Mouse (Mus musculus): ENCODE data around the gene Aen. TPM values are rescaled to one million over a fixed set of nuclear protein-coding genes. Genes with fewer than 3 reads are reported as not detected.

The Aen gene
- polyA plus RNA-seq, 1 experiment from 2014 or later, result 54.2 TPM

DNA sequence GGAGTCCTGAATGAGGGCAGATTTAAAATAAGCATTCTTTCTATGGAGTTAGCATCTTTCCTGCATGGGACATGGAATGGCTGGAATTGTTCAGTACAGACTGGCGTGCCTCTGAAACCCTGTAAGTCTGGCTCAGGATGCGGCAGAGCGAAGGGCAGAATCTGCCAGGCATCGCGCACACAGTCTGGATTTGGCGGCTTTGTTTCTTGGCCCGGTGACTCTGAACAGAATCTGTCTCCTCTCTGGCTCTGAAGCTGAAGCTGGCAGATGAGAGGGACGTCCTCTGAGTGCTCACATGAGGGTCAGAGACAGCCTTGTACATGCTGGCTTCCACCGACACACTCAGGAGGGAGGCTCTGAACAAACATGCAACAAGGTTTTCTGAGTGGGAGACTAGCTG lies 30.5 kb downstream of the Aen start:
- Histone ChIP-seq H3K27ac (ENCODE audit: low read depth, low read length) (no peak overlapping the region), H3K36me3 (ENCODE audit: control insufficient read depth, insufficient read depth, low read length) (no peaks in the 10 kb centered on the region), H3K4me3 (ENCODE audit: low read depth, low read length) (no peak overlapping the region), H3K9ac (ENCODE audit: low read length) (no peak overlapping the region), H3K9me3 (ENCODE audit: control insufficient read depth, low read length) (no peaks in the 10 kb centered on the region), H3K27me3 (ENCODE audit: control insufficient read depth, insufficient read depth, low read length) (no peaks in the 10 kb centered on the region), H3K4me2 (ENCODE audit: low read depth, low read length, severe bottlenecking) (no peak overlapping the region), H3K4me1 (replicated peaks; ENCODE audit: control insufficient read depth, insufficient read depth, low read length) (no peaks in the 10 kb centered on the region)
- ATAC-seq (replicated peaks; ENCODE audit: low FRiP score) (no peak), DNase-seq (ENCODE audit: low spot score) (no peak)
- 78% methylated on average over 9 of the region's 9 CpGs for WGBS

DNA sequence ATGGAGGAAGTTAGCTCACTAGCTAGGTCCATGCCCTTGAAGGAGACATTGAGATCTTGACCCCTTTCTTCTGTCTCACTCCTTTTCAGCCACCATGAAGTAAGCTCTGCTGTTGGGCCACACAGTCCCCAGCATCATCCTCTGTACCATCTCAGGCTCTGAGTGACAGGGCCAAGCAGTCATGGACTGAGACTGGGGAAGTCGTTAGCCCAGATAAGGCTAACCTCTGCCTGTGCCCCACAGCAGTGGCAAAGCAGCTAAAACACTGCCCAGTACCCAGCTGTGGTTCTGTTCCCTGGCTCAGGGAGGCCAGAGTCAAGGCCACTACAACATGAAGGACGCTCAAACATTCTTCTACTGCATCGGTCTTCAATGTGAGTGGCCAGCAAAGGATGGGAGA lies 31.6 kb downstream of the Aen start:
- ATAC-seq (replicated peaks; ENCODE audit: low FRiP score), result no peak
- no peak overlapping the region for H3K4me2 ChIP-seq (ENCODE audit: low read depth, low read length, severe bottlenecking)
- H3K27ac ChIP-seq (ENCODE audit: low read depth, low read length), result no peak overlapping the region
- no peak for DNase-seq (ENCODE audit: low spot score)
- H3K9me3 ChIP-seq (ENCODE audit: control insufficient read depth, low read length), result no peaks in the 10 kb centered on the region
- 84% methylated on average over 3 of the region's 3 CpGs for WGBS
- no peaks in the 10 kb centered on the region for H3K27me3 ChIP-seq (ENCODE audit: control insufficient read depth, insufficient read depth, low read length)
- H3K36me3 ChIP-seq (ENCODE audit: control insufficient read depth, insufficient read depth, low read length), result no peaks in the 10 kb centered on the region
- no peak overlapping the region for H3K9ac ChIP-seq (ENCODE audit: low read length)
- H3K4me1 ChIP-seq (replicated peaks; ENCODE audit: control insufficient read depth, insufficient read depth, low read length), result no peaks in the 10 kb centered on the region
- H3K4me3 ChIP-seq (ENCODE audit: low read depth, low read length), result no peak overlapping the region

DNA sequence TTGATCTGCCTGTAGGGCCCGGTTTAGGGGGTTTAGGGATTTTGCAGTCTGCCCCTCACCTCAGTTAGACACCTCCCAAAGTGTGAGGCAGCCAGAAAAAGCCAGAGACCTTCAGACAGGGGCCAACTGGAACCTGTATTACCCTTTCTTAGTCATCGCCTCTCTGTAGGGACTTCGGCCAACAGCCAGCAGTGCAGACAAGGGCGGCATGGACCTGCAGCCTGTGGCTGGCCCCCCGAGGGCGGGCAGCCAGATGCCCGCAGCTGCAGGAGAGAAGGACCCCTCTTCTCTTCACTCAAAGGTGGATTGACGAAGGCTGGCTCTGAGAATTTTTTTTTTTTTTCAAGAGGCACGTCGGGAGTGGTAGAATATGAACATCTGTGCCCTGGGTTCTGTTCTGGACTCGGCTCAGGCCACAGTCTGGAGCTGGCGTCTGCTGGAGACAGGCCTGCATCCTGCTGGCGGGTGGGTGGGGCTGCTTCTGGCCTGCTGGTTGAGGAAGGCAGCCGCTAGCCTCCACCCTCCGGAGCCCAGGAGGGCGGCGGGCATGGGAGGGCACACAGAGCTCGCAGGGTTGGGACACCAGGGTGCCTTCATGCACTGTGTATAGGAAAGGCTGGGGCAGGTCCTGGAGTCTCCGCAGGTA lies 43.4 kb downstream of the Aen start:
- Histone ChIP-seq H3K9ac (ENCODE audit: low read length) (no peak overlapping the region), H3K27ac (ENCODE audit: low read depth, low read length) (no peak overlapping the region), H3K9me3 (ENCODE audit: control insufficient read depth, low read length) (no peaks in the 10 kb centered on the region), H3K27me3 (ENCODE audit: control insufficient read depth, insufficient read depth, low read length) (no peaks in the 10 kb centered on the region), H3K4me3 (ENCODE audit: low read depth, low read length) (no peak overlapping the region), H3K4me2 (ENCODE audit: low read depth, low read length, severe bottlenecking) (no peak overlapping the region), H3K36me3 (ENCODE audit: control insufficient read depth, insufficient read depth, low read length) (no peaks in the 10 kb centered on the region), H3K4me1 (replicated peaks; ENCODE audit: control insufficient read depth, insufficient read depth, low read length) (no peaks in the 10 kb centered on the region)
- no peak for DNase-seq (ENCODE audit: low spot score)
- WGBS, result 64% methylated on average over 19 of the region's 19 CpGs
- no peak for ATAC-seq (replicated peaks; ENCODE audit: low FRiP score)

DNA sequence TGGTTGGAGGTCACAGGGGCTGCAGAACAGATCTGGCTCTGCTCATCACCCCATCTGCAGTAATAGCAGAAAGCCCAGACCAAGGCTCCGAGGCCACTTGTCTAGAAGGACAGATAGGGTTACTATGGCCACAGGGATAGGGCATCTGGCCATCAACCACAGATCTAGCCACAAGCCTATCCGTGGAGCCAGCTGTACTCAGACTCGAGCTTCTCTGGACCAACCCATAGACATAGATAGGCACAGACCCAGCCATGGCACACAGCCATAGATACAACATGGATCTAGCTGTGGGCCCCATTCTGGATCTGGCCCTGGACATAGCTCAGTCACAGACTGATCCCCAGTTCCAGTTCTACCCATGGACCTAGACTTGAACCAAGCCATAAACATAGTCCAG lies 45.3 kb downstream of the Aen start:
- ATAC-seq (replicated peaks; ENCODE audit: low FRiP score), result no peak
- Histone ChIP-seq H3K27ac (ENCODE audit: low read depth, low read length) (no peak overlapping the region), H3K9ac (ENCODE audit: low read length) (no peak overlapping the region), H3K27me3 (ENCODE audit: control insufficient read depth, insufficient read depth, low read length) (no peaks in the 10 kb centered on the region), H3K9me3 (ENCODE audit: control insufficient read depth, low read length) (no peaks in the 10 kb centered on the region), H3K4me1 (replicated peaks; ENCODE audit: control insufficient read depth, insufficient read depth, low read length) (no peaks in the 10 kb centered on the region), H3K4me2 (ENCODE audit: low read depth, low read length, severe bottlenecking) (no peak overlapping the region), H3K4me3 (ENCODE audit: low read depth, low read length) (no peak overlapping the region), H3K36me3 (ENCODE audit: control insufficient read depth, insufficient read depth, low read length) (no peaks in the 10 kb centered on the region)
- no peak for DNase-seq (ENCODE audit: low spot score)
- 89% methylated on average over 3 of the region's 3 CpGs for WGBS

DNA sequence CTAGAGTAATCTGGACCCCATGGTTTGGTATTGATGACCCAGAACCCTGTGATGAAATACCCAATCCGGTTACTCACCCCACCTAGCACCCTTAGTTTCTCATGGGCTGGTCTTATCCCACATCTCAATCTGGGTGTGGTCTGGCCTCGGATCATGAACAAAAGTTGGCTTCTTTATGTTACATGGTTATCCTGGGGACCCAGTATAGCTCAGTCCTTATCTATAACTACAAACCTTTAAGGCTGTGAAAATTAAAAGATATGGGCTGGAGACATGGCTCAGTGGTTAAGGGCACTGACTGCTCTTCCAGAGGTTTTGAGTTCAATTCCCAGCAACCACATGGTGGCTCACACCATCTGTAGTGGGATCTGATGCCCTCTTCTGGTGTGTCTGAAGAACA lies 46.9 kb downstream of the Aen start:
- Histone ChIP-seq H3K9ac (ENCODE audit: low read length) (no peak overlapping the region), H3K4me1 (replicated peaks; ENCODE audit: control insufficient read depth, insufficient read depth, low read length) (no peaks in the 10 kb centered on the region), H3K36me3 (ENCODE audit: control insufficient read depth, insufficient read depth, low read length) (no peaks in the 10 kb centered on the region), H3K27ac (ENCODE audit: low read depth, low read length) (no peak overlapping the region), H3K4me2 (ENCODE audit: low read depth, low read length, severe bottlenecking) (no peak overlapping the region), H3K4me3 (ENCODE audit: low read depth, low read length) (no peak overlapping the region), H3K9me3 (ENCODE audit: control insufficient read depth, low read length) (no peaks in the 10 kb centered on the region), H3K27me3 (ENCODE audit: control insufficient read depth, insufficient read depth, low read length) (no peaks in the 10 kb centered on the region)
- no peak for ATAC-seq (replicated peaks; ENCODE audit: low FRiP score)
- no peak for DNase-seq (ENCODE audit: low spot score)
- WGBS, result 93% methylated on average over 2 of the region's 2 CpGs

DNA sequence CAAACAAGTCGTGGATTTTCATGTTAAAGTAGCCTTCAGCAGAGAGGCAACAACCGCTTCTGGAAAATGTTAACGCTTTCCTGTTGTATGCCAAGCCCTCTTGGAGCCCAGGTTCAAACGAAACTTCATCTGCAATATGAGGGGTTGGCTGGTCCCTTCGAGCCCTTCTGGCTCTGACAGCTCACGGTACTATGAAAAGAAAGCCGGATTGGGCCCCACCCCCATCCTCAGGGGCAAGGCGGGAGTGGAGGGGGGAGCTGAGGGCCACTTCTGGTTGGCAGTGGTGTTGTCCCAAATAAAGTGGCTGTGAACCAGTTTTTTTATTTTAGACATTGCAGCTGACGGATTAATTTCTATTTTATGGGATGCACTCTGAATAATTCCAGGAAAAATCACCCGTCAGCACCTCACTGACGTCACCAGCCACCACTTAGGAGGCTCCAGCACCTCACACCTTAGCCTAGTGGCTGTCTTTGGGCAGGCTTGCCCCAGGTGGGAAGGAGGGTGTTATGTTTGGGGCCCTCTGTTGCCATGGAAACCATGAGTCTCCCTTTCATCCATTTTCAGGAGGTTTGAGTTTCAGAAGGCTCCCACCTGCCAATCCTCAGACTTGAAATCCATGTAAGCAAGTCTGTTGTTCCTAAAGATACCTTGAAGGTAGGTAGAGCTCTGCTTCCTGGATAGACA lies 58.4 kb downstream of the Aen start:
- Histone ChIP-seq H3K27ac (ENCODE audit: low read depth, low read length) (no peak overlapping the region), H3K9me3 (ENCODE audit: control insufficient read depth, low read length) (no peaks in the 10 kb centered on the region), H3K9ac (ENCODE audit: low read length) (no peak overlapping the region), H3K4me3 (ENCODE audit: low read depth, low read length) (no peak overlapping the region), H3K36me3 (ENCODE audit: control insufficient read depth, insufficient read depth, low read length) (no peaks in the 10 kb centered on the region), H3K27me3 (ENCODE audit: control insufficient read depth, insufficient read depth, low read length) (no peaks in the 10 kb centered on the region), H3K4me1 (replicated peaks; ENCODE audit: control insufficient read depth, insufficient read depth, low read length) (no peaks in the 10 kb centered on the region), H3K4me2 (ENCODE audit: low read depth, low read length, severe bottlenecking) (no peak overlapping the region)
- 32% methylated on average over 11 of the region's 11 CpGs for WGBS
- ATAC-seq (replicated peaks; ENCODE audit: low FRiP score) (no peak), DNase-seq (ENCODE audit: low spot score) (no peak)

DNA sequence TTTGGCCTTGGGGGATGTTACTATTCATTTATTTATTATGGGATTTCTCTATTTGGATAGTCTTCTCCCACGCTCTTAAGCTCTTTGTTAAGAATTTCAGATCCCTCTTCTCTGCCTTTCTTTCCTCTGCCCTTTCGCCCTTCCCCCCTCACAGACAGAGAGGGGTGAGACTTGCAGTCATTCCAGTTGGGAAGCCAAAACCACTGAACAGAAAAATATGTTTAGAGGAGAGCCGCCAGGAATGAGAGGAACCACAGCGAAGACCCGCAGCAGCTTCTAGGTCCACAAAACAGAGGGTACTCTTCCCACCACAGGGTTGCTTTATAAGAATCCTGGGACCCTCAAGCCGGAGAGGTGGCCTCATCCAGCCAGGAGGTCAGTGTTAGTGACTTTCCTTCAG lies 59.0 kb downstream of the Aen start:
- no peaks in the 10 kb centered on the region for H3K27me3 ChIP-seq (ENCODE audit: control insufficient read depth, insufficient read depth, low read length)
- H3K36me3 ChIP-seq (ENCODE audit: control insufficient read depth, insufficient read depth, low read length), result no peaks in the 10 kb centered on the region
- ATAC-seq (replicated peaks; ENCODE audit: low FRiP score) (no peak), DNase-seq (ENCODE audit: low spot score) (no peak)
- H3K27ac ChIP-seq (ENCODE audit: low read depth, low read length), result no peak overlapping the region
- H3K9me3 ChIP-seq (ENCODE audit: control insufficient read depth, low read length), result no peaks in the 10 kb centered on the region
- WGBS, result 85% methylated on average over 6 of the region's 6 CpGs
- no peaks in the 10 kb centered on the region for H3K4me1 ChIP-seq (replicated peaks; ENCODE audit: control insufficient read depth, insufficient read depth, low read length)
- H3K4me2 ChIP-seq (ENCODE audit: low read depth, low read length, severe bottlenecking), result no peak overlapping the region
- no peak overlapping the region for H3K9ac ChIP-seq (ENCODE audit: low read length)
- H3K4me3 ChIP-seq (ENCODE audit: low read depth, low read length), result no peak overlapping the region

DNA sequence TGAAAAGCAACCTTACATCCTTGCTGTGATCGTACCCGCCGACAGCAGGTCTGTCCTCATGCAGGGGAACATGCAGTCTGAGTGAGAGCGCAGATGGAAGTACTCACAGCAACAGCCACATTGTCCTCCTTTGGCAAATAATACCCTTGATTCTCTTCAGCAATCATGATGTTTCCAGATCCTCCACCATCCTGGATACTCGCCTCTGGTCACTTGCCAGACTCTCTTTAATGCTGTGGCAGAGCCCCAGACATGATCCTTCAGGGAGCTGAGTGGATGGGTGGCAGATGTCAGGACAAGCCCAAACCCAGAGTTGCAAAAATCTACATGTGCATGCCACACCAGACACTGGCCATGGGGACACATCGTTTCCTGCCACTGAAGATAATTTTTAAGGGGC lies 59.4 kb downstream of the Aen start:
- Histone ChIP-seq H3K4me2 (ENCODE audit: low read depth, low read length, severe bottlenecking) (no peak overlapping the region), H3K9ac (ENCODE audit: low read length) (no peak overlapping the region), H3K27me3 (ENCODE audit: control insufficient read depth, insufficient read depth, low read length) (no peaks in the 10 kb centered on the region), H3K9me3 (ENCODE audit: control insufficient read depth, low read length) (no peaks in the 10 kb centered on the region), H3K4me1 (replicated peaks; ENCODE audit: control insufficient read depth, insufficient read depth, low read length) (no peaks in the 10 kb centered on the region), H3K27ac (ENCODE audit: low read depth, low read length) (no peak overlapping the region), H3K36me3 (ENCODE audit: control insufficient read depth, insufficient read depth, low read length) (no peaks in the 10 kb centered on the region), H3K4me3 (ENCODE audit: low read depth, low read length) (no peak overlapping the region)
- no peak for DNase-seq (ENCODE audit: low spot score)
- 85% methylated on average over 6 of the region's 6 CpGs for WGBS
- no peak for ATAC-seq (replicated peaks; ENCODE audit: low FRiP score)

DNA sequence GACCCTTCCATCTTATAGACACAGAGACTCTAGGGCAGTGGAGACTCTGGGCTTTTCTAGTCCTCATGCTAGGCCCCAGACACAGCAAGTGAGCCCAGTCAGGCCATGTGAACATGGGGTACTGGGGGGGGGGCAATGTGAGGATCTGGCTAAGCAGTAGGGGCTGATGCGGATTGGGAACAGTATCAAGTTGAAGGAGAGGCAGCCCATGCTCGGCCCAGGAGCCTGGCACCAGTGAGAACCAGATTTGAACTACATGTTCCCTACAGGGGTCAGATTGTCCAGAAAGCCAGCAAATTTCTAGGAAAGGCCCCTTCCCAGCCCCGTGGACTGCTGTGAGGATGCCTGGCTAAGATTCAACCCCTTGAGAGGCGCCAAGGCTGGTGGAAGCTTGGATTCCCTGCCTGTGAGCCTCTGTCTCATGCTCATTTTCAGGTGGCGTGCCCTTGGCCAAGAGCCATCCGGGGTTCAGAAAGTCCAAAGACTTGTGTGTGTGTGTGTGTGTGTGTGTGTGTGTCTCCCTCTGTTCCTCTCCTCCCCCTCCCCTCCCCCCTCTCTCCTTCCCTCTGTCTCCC lies 62.9 kb downstream of the Aen start:
- Histone ChIP-seq H3K36me3 (ENCODE audit: control insufficient read depth, insufficient read depth, low read length) (no peaks in the 10 kb centered on the region), H3K4me3 (ENCODE audit: low read depth, low read length) (no peak overlapping the region), H3K4me2 (ENCODE audit: low read depth, low read length, severe bottlenecking) (no peak overlapping the region), H3K27ac (ENCODE audit: low read depth, low read length) (no peak overlapping the region), H3K27me3 (ENCODE audit: control insufficient read depth, insufficient read depth, low read length) (no peaks in the 10 kb centered on the region), H3K9me3 (ENCODE audit: control insufficient read depth, low read length) (no peaks in the 10 kb centered on the region), H3K4me1 (replicated peaks; ENCODE audit: control insufficient read depth, insufficient read depth, low read length) (no peaks in the 10 kb centered on the region), H3K9ac (ENCODE audit: low read length) (no peak overlapping the region)
- 72% methylated on average over 6 of the region's 6 CpGs for WGBS
- no peak for DNase-seq (ENCODE audit: low spot score)
- ATAC-seq (replicated peaks; ENCODE audit: low FRiP score), result no peak

Data from forebrain, embryonic 11.5 days (tissue).